ENCODE assay signal across 14 mouse cellular contexts in genomic region chr17:84009966-84010365, GRCm38 (mm10).
DNase-seq lines count a peak whose midpoint lies in the region; ATAC-seq and TF ChIP-seq lines count a peak whose summit lies in the region.
"Had no signal": no experiment of that assay in that cellular context is flagged by ENCODE, and none has a peak within 500 bp of the region (broad histone marks: within the 10 kb centered on the region; RNA-seq: fewer than 3 reads in every experiment).

No protein-coding gene starts in this region.

- 85% methylated on average over 7 of the region's 7 CpGs for WGBS in intestine, embryonic 14.5 days
- WGBS in intestine, embryonic 16.5 days: 82% methylated on average over 7 of the region's 7 CpGs

- dilution Hi-C loops in CH12.LX (cut with MboI; ENCODE audit: extremely low pct_ligation_motif_present, extremely low pct_unique_long_range_greater_than_20kb, low sequenced_read_pairs): no loop called here

- no peak overlapping the region for H3K4me3 ChIP-seq in intestine, embryonic 14.5 days (ENCODE audit: low read depth, low read length)
- H3K4me3 ChIP-seq in intestine, embryonic 16.5 days (ENCODE audit: low read length): no peak overlapping the region
- no peak overlapping the region for H3K4me3 ChIP-seq in CH12.LX (replicated peaks in 1 of 3; ENCODE audit: low read depth in 2 of 3, low read length in 2 of 3, poor library complexity in 1 of 3)
- H3K4me3 ChIP-seq: embryonic facial prominence, embryonic 13.5 days; heart, embryonic 13.5 days; liver, embryonic 15.5 days had no signal

- TF ChIP-seq CTCF in CH12.LX (conservative IDR thresholded peaks at IDR 0.05 in 1 of 2, IDR thresholded peaks at IDR 0.05 in 1 of 2; ENCODE audit: low read depth in 2 of 2, low read length in 2 of 2): no peak

- H3K27me3 ChIP-seq in intestine, embryonic 14.5 days (replicated peaks; ENCODE audit: control insufficient read depth, insufficient read depth, low read length): no peaks in the 10 kb centered on the region
- H3K27me3 ChIP-seq in intestine, embryonic 16.5 days (replicated peaks; ENCODE audit: control insufficient read depth, insufficient read depth, low read length): no peaks in the 10 kb centered on the region
- no peaks in the 10 kb centered on the region for H3K27me3 ChIP-seq in CH12.LX (replicated peaks)
- H3K27me3 ChIP-seq: embryonic facial prominence, embryonic 13.5 days; heart, embryonic 13.5 days had no signal

- peak; percentile 42; the same call in 1 of the 2 replicates for TF ChIP-seq EP300 in CH12.LX (IDR thresholded peaks at IDR 0.05; ENCODE audit: low read length)

- in situ Hi-C loops in CH12.LX (cut with MboI; ENCODE audit: low pct_ligation_motif_present, low pct_unique_long_range_greater_than_20kb, low sequenced_read_pairs): no loop called here

- peaks cover 6% of the 10 kb centered on the region; the same call in 1 of the 2 replicates for H3K4me1 ChIP-seq in intestine, embryonic 14.5 days (replicated peaks; ENCODE audit: control insufficient read depth, insufficient read depth, low read length)
- peaks cover 19% of the 10 kb centered on the region for H3K4me1 ChIP-seq in intestine, embryonic 16.5 days (ENCODE audit: control insufficient read depth, insufficient read depth, low read length)
- peaks cover 7 to 27% of the 10 kb centered on the region in 2 experiments for H3K4me1 ChIP-seq in CH12.LX (ENCODE audit: control insufficient read depth in 1 of 2, insufficient read depth in 2 of 2)

- DNase-seq in intestine, embryonic 14.5 days (ENCODE audit: low spot score): no peak
- DNase-seq in CH12.LX (ENCODE audit: extremely low read depth): peak; percentile 38
- DNase-seq in thymus, postnatal 10 days (ENCODE audit: low spot score in 2 of 2): peak; percentile 42 to 56
- no peak for DNase-seq in heart, adult 8-10 months (ENCODE audit: low spot score)
- no peak for DNase-seq in B cell, adult 2 months
- DNase-seq: adrenal gland, adult 2 months; gastrocnemius, postnatal 10 days; kidney, adult 11 months; kidney, postnatal 4 days had no signal

- H3K27ac ChIP-seq in intestine, embryonic 14.5 days (ENCODE audit: low read depth): 0 out of 2 replicates have a peak overlapping the region, but pooled peaks have one; percentile 58
- H3K27ac ChIP-seq in intestine, embryonic 16.5 days (ENCODE audit: low read length): no peak overlapping the region
- H3K27ac ChIP-seq in CH12.LX (ENCODE audit: insufficient read depth, low read depth): no peak overlapping the region
- H3K27ac ChIP-seq: heart, embryonic 13.5 days; liver, embryonic 15.5 days had no signal

- H3K9ac ChIP-seq in intestine, embryonic 14.5 days (ENCODE audit: low read length): no peak overlapping the region
- no peak overlapping the region for H3K9ac ChIP-seq in intestine, embryonic 16.5 days (ENCODE audit: low read depth, low read length)
- H3K9ac ChIP-seq in CH12.LX (ENCODE audit: insufficient read depth, low read depth): no peak overlapping the region
- H3K9ac ChIP-seq: heart, embryonic 13.5 days; liver, embryonic 15.5 days had no signal

- no peak for ATAC-seq in intestine, embryonic 14.5 days (replicated peaks; ENCODE audit: low FRiP score, low TSS enrichment, low read depth)
- ATAC-seq in intestine, embryonic 16.5 days: no peak
- ATAC-seq in inflammation-experienced regulatory T-cells, adult 6 months: peak; percentile 67

- H3K79me2 ChIP-seq in CH12.LX (replicated peaks; ENCODE audit: control insufficient read depth, extremely low read depth, insufficient read depth, poor library complexity, severe bottlenecking): no peaks in the 10 kb centered on the region

- no peaks in the 10 kb centered on the region for H3K9me3 ChIP-seq in intestine, embryonic 14.5 days (ENCODE audit: control insufficient read depth, low read length)
- H3K9me3 ChIP-seq in intestine, embryonic 16.5 days (ENCODE audit: control insufficient read depth, low read length): no peaks in the 10 kb centered on the region
- no peaks in the 10 kb centered on the region for H3K9me3 ChIP-seq in CH12.LX (replicated peaks; ENCODE audit: low read length)
- H3K9me3 ChIP-seq: embryonic facial prominence, embryonic 13.5 days; heart, embryonic 13.5 days; liver, embryonic 15.5 days had no signal

- no peak overlapping the region for H3K4me2 ChIP-seq in intestine, embryonic 14.5 days (ENCODE audit: low read length)
- no peak overlapping the region for H3K4me2 ChIP-seq in intestine, embryonic 16.5 days (ENCODE audit: low read depth, low read length)
- H3K4me2 ChIP-seq in CH12.LX (ENCODE audit: insufficient read depth, low read depth, poor library complexity, severe bottlenecking): 0 out of 2 replicates have a peak overlapping the region, but pooled peaks have one; percentile 7
- H3K4me2 ChIP-seq: embryonic facial prominence, embryonic 13.5 days; heart, embryonic 13.5 days; liver, embryonic 15.5 days had no signal

- TF ChIP-seq RAD21 in CH12.LX (IDR thresholded peaks at IDR 0.05; ENCODE audit: low read depth, low read length): no peak

- H3K36me3 ChIP-seq in intestine, embryonic 14.5 days (ENCODE audit: control insufficient read depth, insufficient read depth, low read length): no peaks in the 10 kb centered on the region
- no peaks in the 10 kb centered on the region for H3K36me3 ChIP-seq in intestine, embryonic 16.5 days (ENCODE audit: control insufficient read depth, insufficient read depth, low read length)
- no peaks in the 10 kb centered on the region for H3K36me3 ChIP-seq in CH12.LX (replicated peaks in 1 of 2; ENCODE audit: control insufficient read depth in 1 of 2, insufficient read depth in 1 of 2, low read length in 1 of 2)
- H3K36me3 ChIP-seq: embryonic facial prominence, embryonic 13.5 days; heart, embryonic 13.5 days; liver, embryonic 15.5 days had no signal

- no peak for TF ChIP-seq POLR2A in CH12.LX (IDR thresholded peaks at IDR 0.05; ENCODE audit: low read depth, low read length)

TF ChIP-seq in CH12.LX, 34 proteins besides CTCF, POLR2A, EP300 and RAD21:
- TF ChIP-seq MYC (IDR thresholded peaks at IDR 0.05; ENCODE audit: low read depth, low read length): no peak
- TF ChIP-seq TCF12 (IDR thresholded peaks at IDR 0.05; ENCODE audit: low read depth, low read length): peak; percentile 22; the same call in 1 of the 2 replicates
- no peak for TF ChIP-seq ELF1 (IDR thresholded peaks at IDR 0.05; ENCODE audit: low read depth, low read length)
- TF ChIP-seq IRF4 (IDR thresholded peaks at IDR 0.05; ENCODE audit: low read depth, low read length): peak; percentile 51; the same call in 1 of the 2 replicates
- TF ChIP-seq SIN3A (IDR thresholded peaks at IDR 0.05; ENCODE audit: low read length): no peak
- no peak for TF ChIP-seq JUN (IDR thresholded peaks at IDR 0.05; ENCODE audit: insufficient read depth, low read depth, low read length)
- no peak for TF ChIP-seq KAT2A (IDR thresholded peaks at IDR 0.05; ENCODE audit: insufficient replicate concordance, low read length)
- TF ChIP-seq CHD2 (IDR thresholded peaks at IDR 0.05; ENCODE audit: low read length): peak; percentile 44; the same call in 1 of the 2 replicates
- peak; percentile 40; the same call in 1 of the 2 replicates for TF ChIP-seq ETS1 (conservative IDR thresholded peaks at IDR 0.05; ENCODE audit: low read depth, low read length)
- TF ChIP-seq PAX5 (IDR thresholded peaks at IDR 0.05; ENCODE audit: low read length): no peak
- no peak for TF ChIP-seq MAFK (IDR thresholded peaks at IDR 0.05; ENCODE audit: insufficient replicate concordance, low read length)

Comparison
In these comparisons a context has a peak if more than half of its experiments do, and no peak if none do; other contexts are left out.
1. DNase-seq: peak in CH12.LX (single experiment) and thymus, postnatal 10 days (2 of 2); none in intestine, embryonic 14.5 days (single experiment), heart, adult 8-10 months (single experiment) and B cell, adult 2 months (0 of 2).